Mouse (Mus musculus): ENCODE data around the gene Abtb1.

Gene Abtb1

DNA sequence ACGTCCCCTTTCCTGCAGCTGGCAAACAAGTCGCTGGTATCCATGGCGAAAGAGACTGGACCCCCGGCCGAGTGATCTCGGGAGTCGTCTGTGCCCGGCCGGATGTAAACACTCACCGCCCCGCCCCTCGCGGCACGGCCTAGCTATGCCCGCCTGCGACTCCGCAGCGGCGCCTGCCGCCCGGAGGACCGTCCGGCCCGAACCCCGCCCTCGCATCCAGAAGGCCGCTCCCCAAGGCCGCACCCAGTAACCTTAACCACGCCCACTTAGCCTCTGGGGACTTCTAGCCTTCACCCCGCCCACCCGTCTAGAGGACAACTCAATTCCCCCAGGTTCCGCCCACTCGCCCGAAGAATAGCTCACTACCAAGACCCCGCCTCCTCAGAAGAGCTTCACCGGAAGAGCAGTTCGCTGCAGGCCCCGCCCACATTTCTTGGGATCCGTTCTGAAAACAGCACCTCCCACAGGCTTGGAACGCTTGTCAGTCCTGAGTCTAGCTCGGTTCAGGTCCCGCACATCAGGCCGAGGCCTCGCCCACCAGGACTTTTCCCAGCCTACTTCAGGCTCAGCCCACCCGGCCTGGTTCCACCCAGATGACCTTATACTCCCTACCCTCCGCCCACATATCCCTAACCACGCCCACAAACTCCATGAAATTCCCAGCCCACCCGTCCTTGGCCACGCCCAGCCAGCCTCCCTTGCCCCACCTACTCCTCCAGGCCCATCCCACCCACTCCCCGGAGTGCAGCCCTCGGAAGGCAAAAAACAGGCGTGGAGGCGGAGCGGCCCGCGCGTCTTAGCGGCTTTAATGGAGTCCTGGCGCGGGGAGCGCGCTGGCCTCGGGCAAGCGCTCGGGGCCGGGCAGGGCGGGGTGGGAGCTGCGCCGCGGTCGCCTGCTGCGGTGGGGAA lies at the start of gene Abtb1:
Gene Abtb1 (minus strand): TSS at position 204 of the 909 bp plus-strand sequence.
- peak; percentile 100 for DNase-seq (ENCODE audit: low spot score in 2 of 2)

DNA sequence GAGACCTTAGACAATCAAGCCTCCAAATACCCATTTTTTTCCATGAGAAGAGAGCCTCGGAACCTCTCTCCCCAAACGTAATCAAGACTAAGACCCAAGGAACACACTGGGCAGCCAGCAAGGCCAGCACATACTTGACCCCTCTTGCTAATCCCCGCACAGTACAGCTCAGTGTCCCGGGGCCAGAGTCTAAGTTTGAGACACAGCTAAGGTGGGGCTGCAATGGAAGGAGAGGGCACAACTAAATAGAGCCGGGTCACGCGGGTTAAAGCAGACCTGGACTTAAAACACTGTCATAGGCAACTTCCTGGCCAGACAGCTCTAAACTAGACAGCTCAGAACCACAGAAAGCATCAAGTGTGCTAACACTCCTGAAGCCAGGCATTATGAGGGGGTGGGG lies 49.0 kb upstream of the Abtb1 start:
- no peak for DNase-seq (ENCODE audit: low spot score in 2 of 2)

DNA sequence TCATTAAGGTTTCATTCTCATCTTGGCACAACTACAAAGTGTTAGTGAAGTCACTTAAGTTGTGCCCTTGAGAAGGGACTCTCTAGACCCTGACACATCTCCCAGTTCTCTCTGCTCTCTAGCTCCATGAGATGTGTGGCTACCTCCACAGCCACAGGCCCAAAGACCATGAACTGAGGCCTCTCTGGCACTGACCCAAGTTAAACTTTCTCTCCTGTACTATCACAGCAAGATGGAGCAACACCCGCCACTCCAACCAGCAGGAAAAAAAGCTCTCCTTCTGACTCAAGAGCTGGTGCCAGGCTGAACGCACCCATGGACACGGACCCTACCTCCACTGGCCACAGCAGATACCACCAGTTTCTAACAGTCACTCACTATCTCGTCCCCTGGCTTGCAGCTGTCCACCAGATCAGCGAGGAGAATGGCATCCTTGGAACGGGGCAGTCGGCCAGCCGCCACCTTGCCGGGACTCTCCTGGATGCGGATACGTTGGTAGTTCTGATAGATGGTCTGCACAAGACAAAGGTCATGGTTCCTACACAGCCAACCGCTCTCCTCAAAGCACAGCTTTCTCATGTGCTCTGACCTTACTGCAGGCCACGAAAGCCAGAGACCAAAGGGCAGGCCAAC lies 47.7 kb upstream of the Abtb1 start:
- DNase-seq (ENCODE audit: low spot score in 2 of 2), result no peak

DNA sequence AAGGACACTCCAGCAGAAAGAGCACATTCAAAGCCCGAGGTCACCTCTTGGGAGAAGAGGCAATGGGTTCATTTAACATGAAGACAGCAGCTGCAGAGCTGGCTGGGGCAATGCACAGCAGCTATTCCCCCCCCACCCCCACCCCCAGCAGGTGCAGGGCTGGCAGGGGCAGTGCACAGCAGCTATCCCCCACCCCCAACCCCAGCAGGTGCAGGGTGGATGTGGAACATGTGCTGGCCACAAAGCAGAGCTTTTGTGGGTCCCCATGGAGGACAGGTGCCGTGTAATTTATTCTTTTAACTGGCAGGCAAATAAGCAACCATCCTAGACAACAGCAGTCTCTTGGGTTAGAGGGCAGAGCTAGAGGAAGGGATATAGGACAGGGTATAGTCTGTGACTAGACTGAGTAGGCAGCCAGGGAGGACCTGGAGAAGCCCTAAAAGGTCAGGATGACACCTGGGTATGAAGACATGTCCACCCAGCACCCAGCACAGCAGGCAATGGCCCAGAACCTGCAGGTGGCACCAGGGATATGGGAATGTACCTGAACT lies 44.7 kb upstream of the Abtb1 start:
- no peak for DNase-seq (ENCODE audit: low spot score in 2 of 2)

DNA sequence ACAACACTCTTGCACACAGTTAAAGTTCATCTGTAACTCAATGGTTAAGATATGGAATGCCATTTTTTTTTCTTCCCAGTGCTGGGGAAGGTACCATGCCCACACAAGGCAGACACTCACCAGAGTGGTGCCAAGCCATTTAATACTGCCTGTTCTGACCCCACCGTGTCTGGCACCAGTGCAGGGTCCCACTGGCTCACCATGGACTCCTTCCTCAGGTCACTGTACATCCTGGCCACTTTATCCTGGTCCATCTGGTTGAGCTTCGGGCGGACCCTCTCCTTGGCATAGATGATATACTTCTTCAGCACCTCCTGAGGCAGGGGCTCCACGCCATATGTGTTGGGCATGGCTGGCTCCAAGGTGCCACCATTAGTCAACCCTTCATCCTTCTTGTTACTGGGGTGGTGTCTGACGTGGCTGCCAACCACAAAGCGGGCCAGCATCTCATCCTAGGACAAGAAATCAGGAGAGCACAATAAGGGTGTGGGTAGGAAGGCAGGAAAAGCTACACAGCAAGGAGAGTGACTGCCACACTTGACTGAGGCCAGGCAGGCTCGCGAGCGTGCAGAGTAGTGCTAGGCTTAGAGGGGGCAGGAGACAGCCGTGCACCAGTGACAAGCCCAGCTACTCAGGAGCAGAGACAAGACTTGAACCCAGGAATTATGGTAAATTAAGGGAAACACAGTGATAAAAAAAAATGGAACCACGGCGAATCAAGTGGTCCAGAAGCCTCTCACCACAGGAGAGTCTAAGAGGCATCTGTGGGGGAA lies 44.0 kb upstream of the Abtb1 start:
- DNase-seq (ENCODE audit: low spot score in 2 of 2), result no peak

DNA sequence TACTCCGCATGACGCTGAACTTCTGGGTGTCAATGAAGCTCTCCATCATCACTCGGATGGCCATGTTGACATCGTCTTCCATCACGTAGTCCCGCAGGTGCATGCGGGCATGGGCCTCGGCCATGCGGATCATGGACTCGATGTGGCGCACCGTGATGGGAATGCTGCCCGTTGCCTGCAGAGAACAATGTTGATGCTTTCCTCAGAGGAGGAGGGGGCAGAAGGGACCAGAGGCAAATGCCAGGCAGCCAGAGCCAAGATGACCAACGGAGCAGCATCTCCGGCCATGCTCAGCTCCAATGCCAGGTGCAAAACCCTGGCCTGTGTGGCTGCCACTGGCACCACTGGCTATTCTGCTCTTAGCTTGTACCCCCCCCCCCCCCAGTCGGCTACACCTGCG lies 42.9 kb upstream of the Abtb1 start:
- no peak for DNase-seq (ENCODE audit: low spot score in 2 of 2)

DNA sequence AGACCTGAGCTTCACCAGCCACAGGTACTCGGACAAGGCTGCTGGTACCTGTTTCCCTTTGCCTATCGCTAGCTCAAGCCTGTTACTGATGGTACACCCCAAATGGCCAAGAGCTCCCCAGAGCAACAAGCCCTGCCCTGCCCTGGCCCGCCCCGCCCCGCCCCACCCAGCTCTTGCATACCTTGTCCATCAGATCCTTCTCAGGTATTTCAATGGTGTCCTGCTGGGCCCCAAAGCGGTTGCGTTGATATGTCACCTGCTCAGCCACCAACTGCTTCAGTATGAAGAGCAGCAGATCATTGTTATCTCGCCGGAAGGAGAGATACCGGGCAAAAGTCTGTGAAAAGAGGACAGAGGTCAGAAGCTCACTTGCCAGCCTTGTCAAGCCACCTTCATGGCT lies 42.4 kb upstream of the Abtb1 start:
- no peak for DNase-seq (ENCODE audit: low spot score in 2 of 2)

DNA sequence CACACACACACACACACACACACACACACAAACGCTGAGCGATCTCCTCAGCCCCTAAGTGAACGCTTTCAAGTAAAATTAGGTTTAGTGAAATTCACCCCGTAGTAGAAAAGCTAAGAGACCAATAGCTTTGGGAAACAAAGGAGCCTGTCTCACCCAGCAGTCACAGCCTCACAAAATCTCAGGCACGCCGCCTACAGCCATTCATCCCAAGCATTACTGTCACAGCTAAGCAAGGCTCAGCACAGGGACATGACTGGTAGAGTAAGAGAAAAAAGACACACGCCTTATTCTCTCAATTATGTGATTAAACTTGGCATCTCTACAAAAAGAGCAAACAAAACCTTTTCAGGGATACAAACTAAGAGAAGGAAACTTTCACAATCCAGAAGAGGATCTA lies 39.5 kb upstream of the Abtb1 start:
- no peak for DNase-seq (ENCODE audit: low spot score in 2 of 2)

DNA sequence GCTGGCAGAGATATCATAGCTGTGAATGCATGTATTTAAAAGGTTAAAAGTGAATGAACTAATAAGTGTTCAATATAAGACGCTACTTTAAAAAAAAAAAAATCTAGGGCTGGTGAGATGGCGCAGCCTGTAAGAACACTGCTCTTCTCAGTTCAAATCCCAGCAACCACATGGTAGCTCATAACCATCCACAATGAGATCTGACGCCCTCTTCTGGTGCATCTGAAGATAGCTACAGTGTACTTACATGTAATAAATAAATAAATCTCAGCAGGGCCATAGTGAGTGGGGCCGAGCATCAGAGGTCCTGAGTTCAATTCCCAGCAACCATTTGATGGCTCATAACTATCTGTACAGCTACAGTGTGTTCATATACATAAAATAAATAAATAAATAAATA lies 37.7 kb upstream of the Abtb1 start:
- DNase-seq (ENCODE audit: low spot score in 2 of 2), result no peak

DNA sequence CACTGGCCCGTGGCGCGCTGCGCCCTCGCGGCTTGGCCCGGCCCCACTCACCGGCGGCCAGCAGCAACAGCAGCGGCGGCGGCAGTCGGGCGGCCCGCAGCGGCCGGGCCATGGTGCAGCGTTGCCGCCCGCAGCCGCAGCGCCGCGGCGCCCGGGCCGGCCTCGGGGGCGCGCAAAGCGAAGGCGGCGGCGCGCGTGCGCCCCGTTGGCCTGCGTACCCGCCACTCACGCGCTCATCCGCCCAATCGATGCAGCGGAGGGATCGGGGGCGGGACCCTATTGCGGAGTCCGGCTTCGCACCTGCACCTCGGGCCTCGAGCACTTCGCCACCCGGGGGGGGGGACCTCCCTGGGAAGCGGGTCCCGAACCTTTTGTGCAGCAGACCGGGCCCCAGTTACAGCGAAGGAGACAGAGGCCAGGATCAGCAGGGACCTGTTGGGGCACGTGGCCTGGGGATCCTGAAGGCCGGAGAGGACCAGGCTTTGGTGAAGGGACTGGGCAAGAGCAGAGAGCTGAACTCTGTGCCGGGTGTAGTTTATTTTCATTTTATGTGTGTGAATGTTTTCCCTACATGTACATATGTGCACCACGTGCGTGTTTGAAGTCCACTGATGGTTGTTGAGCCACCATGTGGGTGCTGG lies 33.2 kb upstream of the Abtb1 start, which contains the start of gene Podxl2:
Gene Podxl2 (minus strand): TSS at position 177 of the 641 bp plus-strand sequence.
- peak; percentile 42 to 61 for DNase-seq (ENCODE audit: low spot score in 2 of 2)

DNA sequence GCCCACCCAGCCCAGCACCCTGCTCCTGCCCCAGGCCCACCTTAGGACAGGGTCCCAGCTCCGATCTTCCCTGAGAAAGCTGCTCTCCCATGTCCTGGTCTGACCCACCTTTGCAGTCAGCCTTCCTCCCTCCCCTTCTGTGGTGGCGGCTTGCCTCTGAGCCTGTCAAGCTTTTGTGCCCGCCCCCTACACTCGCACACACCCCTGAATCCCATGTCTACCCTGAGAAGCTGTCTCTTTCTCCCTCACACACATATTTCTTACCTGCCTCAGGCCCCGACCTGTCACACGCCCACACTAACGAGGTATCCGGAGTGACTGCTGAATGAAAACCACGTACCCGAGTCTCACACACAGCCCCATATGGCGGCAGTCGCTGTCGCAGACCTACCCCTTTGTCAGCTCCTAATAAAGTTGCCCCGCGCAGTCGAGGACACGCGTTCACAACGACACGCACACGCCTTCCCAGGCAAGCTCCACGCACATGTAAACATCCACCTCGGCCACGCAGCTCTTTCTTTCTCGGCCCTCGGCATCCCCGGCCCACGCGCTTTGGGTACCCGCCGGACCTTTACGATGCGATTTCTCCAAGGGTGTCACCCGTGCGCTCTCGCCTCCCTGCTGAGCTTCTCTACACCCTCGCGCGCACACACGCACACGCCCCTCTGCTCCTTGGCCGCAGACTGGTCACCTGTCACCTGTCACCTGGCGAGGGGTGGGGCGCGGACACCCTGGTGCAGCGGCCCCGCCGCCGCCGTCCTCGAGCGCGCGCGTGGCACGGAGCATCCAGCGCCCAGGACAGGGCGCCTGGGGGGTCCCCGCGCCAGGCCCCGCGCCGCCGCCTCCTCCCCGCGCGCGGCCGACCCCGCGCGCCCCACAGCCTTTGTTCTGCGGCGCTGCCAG lies 32.4 kb upstream of the Abtb1 start:
- DNase-seq (ENCODE audit: low spot score in 2 of 2), result no peak

DNA sequence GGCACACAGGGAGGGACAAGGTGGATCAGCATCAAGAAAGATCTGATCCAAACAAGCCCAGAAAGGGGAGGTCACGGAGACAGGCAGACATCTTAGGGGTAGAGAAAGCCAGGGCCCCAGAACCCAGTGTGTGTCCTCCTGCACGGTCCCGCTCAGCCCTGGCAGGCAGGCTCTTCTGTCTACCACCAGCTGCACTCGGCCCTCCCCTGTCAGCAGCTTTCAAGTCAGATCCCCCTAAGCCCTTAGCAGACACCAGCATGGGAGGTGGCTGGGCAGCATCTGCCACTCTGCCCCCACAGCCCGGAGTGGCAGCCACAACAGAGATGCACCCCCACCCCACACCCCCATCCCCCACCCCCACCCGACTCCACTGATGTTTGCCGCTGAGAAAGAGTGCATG lies 31.0 kb upstream of the Abtb1 start:
- DNase-seq (ENCODE audit: low spot score in 2 of 2), result no peak

DNA sequence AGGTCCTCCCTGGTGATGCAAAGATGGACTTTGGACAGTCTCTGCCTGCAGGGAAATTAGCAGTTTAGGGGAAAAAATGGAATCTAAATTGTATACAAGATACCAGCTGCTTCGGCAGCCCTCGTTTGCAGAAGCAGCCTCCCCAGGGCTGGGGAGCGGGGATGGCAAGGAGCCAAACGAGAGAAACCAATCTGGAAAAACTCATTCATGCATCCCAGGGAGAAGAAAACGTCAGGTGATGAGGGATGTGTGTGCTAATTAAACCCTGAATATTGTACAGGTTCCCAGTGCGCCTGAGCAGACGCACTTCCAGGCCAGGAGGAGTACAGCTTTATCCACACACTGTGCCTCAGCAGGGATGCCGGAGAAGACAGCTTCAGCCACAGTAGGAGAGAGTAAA lies 29.8 kb upstream of the Abtb1 start:
- no peak for DNase-seq (ENCODE audit: low spot score in 2 of 2)

DNA sequence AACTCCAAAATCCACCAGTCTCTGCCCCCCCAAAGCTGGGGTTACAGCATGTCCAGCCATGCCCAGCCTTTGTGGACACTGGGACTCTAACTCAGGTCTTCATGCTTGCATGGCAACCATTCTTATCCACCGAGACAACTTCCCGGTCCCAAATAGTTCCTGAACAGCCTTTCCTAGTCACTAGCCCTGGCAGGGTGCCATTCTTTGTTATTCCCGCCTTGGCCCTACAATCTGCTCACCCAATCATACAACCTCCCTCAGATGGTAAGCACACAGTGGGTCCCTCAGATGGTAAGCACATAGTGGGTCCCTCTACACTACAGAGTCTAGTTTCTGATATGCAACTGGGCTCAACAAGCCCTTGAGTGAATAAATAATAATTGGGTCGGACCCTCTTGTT lies 28.8 kb upstream of the Abtb1 start:
- no peak for DNase-seq (ENCODE audit: low spot score in 2 of 2)

DNA sequence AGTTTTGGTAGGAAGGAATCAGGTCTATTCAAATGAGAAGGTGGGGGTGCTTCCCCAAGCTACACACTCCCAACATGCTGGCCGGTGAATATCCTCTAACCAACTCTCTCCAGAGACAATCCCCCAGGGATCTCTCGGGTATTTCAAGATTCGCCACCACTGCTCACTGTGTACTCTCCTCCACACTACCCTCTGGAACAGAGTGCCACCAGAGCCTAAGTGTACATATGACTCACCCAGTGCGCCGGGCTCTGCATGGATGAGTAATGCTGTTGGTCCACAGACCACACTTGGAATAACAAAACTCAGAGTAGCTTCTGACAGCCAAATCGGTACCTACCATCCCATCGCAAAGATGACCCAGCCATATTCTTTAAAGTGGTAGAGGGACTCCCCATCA lies 27.7 kb upstream of the Abtb1 start:
- DNase-seq (ENCODE audit: low spot score in 2 of 2), result peak in 1 of 2 experiments; percentile 32

DNA sequence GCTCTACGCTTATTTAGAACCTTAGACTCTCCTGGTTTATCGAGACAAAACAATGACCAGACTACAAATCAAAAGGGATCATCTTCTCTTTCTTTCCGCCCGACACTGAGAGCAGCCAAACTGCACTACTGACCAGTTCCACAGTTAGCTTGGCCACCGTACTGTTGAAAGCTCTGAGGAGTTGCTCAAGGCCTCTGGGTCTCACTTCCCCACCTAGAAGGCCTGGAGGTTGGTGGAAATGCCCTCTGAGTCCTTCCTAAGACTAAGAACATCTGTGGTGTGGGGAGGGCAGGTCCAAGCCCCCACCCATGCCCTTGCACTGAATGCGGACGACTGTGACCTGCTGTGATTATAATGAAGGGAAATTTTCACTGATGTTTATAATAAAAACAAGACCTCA lies 23.9 kb upstream of the Abtb1 start:
- no peak for DNase-seq (ENCODE audit: low spot score in 2 of 2)

DNA sequence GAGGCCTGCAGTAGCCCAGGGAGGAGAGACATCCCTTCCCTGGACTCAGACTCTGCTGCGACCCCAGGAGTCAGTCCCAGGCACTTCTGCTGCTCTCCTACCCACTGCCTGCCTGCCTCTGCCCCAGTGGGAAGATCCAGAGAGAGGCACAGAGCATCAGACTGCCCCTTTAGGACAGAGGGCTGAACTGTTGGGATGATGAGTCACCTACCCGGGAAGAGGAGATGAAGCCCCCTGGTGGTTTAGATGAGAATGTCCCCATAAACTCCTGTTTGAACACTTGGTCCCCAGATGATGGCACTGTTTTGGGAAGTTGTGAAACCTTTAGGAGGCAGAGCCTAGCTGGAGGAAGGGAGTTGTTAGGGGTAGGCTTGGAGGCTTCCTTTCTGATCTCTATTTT lies 19.1 kb upstream of the Abtb1 start:
- DNase-seq (ENCODE audit: low spot score in 2 of 2), result no peak

DNA sequence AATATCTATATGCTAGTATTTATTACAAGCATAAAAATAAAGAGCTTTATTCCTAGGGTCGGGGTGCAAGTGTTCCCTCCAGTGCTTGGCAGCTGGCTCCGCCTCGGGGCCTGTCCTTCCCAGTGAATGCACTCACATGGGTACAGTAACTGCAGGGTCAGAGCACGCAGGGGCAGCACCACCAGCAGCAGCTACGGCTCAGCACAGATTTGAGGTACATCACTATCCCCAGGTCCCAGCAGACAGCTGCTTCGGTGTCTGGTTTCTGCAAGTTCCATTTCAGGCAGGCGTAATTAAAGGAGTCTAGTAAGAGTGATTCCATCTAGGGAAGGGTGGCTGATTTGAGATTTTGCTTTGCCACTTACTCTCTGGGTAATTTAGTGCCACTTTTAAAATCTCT lies 16.6 kb upstream of the Abtb1 start:
- no peak for DNase-seq (ENCODE audit: low spot score in 2 of 2)

DNA sequence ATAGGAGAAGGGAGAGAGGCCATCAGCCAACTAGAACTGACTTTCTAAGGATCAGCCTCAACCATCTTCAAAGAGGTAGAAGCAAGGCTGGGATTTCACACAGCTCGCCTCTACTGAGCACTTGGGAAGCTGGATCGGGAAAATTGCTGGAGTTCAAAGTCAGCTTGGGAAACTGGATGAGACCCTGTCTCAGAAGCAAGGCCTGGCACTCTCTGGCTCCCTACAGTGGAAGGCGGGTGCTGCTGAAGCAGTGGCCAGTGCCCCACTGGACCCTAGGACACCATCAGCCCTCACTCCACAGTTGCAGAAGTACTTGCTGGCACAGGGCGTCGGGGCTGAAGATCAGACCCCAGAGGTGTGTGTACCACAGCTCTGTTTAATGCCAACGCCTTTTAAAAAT lies 16.0 kb upstream of the Abtb1 start:
- no peak for DNase-seq (ENCODE audit: low spot score in 2 of 2)

DNA sequence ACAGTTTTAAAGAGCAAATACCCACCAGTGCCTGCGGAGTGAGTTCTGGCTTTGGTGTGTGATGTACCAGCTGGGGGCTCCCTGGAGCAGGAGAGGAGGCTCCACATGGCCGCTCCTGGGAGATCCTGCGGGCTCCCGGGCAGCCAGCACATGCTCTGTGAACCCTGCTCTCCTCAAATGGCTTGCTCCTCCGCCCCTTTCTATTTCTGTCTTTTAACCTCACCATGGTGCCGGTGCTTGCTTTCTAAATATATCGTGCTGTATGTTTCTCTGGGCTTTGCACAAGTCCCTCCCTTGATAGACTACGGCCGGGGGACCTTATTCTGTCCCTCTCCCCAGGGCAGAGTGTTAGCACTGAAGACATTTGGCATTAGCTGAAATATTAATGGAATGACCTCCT lies 15.5 kb upstream of the Abtb1 start:
- DNase-seq (ENCODE audit: low spot score in 2 of 2), result no peak

DNA sequence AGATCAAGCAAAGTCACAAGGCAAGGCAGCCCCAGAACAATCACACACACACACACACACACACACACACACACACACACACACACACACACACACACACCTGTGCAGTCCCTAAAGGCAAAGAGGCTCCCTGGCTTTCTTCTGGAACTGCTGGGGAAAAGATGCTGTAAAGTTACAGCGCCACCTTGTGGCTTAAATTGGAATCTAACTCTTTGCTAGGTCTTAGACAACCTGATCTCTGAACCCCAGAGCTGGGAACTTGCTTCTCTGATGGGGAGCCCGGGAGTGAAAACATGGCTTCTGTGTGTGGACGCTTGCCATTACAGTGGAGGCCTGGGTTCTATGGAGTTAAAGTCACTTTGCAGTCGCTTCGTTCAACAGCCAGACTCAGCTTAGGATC lies 13.9 kb upstream of the Abtb1 start:
- peak in 1 of 2 experiments; percentile 39 for DNase-seq (ENCODE audit: low spot score in 2 of 2)
